Mouse (Mus musculus) retina, postnatal 1 day (tissue): Measurements from ENCODE around the gene Hjurp.
"Not testable (repeated sequence)": the region's sequence is repeated elsewhere in the genome, so short reads cannot be mapped to it uniquely, and the experiment has no call there.

ENCODE experiments used
- DNase-seq: peaks from one replicate; pipeline ENCODE4 v3.0.0-alpha.2; 2012

Hjurp gene

GRCm38 (mm10) chr1:88235046-88235893, 42.2 kb downstream of the Hjurp start:
- no peak for DNase-seq

GRCm38 (mm10) chr1:88234646-88235045, 42.8 kb downstream of the Hjurp start:
- DNase-seq: no peak

GRCm38 (mm10) chr1:88234248-88234610, 43.2 kb downstream of the Hjurp start:
- DNase-seq: no peak

GRCm38 (mm10) chr1:88233421-88234247, 43.8 kb downstream of the Hjurp start:
- DNase-seq: no peak

- no peak for DNase-seq
Observed at GRCm38 (mm10) chr1:88232664-88233380, 44.6 kb downstream of the Hjurp start.

- no peak for DNase-seq
Observed at GRCm38 (mm10) chr1:88231803-88232499, 45.5 kb downstream of the Hjurp start.

GRCm38 (mm10) chr1:88230981-88231802, 46.2 kb downstream of the Hjurp start:
- no peak for DNase-seq

GRCm38 (mm10) chr1:88230421-88230820, 47.0 kb downstream of the Hjurp start:
- no peak for DNase-seq

GRCm38 (mm10) chr1:88229986-88230385, 47.4 kb downstream of the Hjurp start:
- DNase-seq: no peak

GRCm38 (mm10) chr1:88229566-88229965, 47.9 kb downstream of the Hjurp start:
- no peak for DNase-seq

GRCm38 (mm10) chr1:88228121-88228520, 49.3 kb downstream of the Hjurp start:
- no peak for DNase-seq

GRCm38 (mm10) chr1:88227482-88227881, 50.0 kb downstream of the Hjurp start:
- DNase-seq: no peak

- no peak for DNase-seq
Observed at GRCm38 (mm10) chr1:88226670-88227379, 50.6 kb downstream of the Hjurp start, which contains the start of gene Mroh2a. Mroh2a (plus strand) TSS chr1:88226986.

- no peak for DNase-seq
Observed at GRCm38 (mm10) chr1:88225741-88226140, 51.7 kb downstream of the Hjurp start.

- DNase-seq: not testable (repeated sequence)
Observed at GRCm38 (mm10) chr1:88225301-88225700, 52.1 kb downstream of the Hjurp start.

GRCm38 (mm10) chr1:88224029-88224776, 53.2 kb downstream of the Hjurp start:
- DNase-seq: no peak

- DNase-seq: no peak
Observed at GRCm38 (mm10) chr1:88223591-88223990, 53.8 kb downstream of the Hjurp start.

- not testable (repeated sequence) for DNase-seq
Observed at GRCm38 (mm10) chr1:88223011-88223515, 54.4 kb downstream of the Hjurp start.

GRCm38 (mm10) chr1:88222216-88222615, 55.2 kb downstream of the Hjurp start:
- no peak for DNase-seq

- DNase-seq: no peak
Observed at GRCm38 (mm10) chr1:88220336-88220735, 57.1 kb downstream of the Hjurp start.
